Mouse (Mus musculus) kidney, embryonic 15.5 days (tissue): ENCODE data around the gene Iqsec1. TPM values are rescaled to one million over a fixed set of nuclear protein-coding genes. Genes with fewer than 3 reads are reported as not detected.

Source experiments
- ATAC-seq: fragments of 200-750 bp; cut with Nextera tagmentation; replicated peaks from 2 replicates; pipeline ENCODE4 v1.8.0; 2017; ENCODE audit warnings: moderate TSS enrichment; ENCODE audit not compliant: low FRiP score
- H3K27ac ChIP-seq: fragments of 300-500 bp; sonication (generic); 2 replicates; pipeline ENCODE4 v1.5.1; 2015; ENCODE audit warnings: mild to moderate bottlenecking, inconsistent platforms
- H3K27me3 ChIP-seq: fragments of 300-500 bp; sonication (generic); 2 replicates; pipeline ENCODE4 v1.6.1; 2015; ENCODE audit warnings: inconsistent platforms
- H3K36me3 ChIP-seq: fragments of 300-500 bp; sonication (generic); 2 replicates; pipeline ENCODE4 v1.6.1; 2015; ENCODE audit warnings: inconsistent platforms
- H3K4me1 ChIP-seq: fragments of 300-500 bp; sonication (generic); 2 replicates; pipeline ENCODE4 v1.6.1; 2015; ENCODE audit warnings: inconsistent platforms
- H3K4me2 ChIP-seq: fragments of 300-500 bp; sonication (generic); 2 replicates; pipeline ENCODE4 v1.6.1; 2015; ENCODE audit warnings: moderate library complexity, mild to moderate bottlenecking, inconsistent platforms
- H3K4me3 ChIP-seq: fragments of 300-500 bp; sonication (generic); replicated peaks from 2 replicates; pipeline ENCODE4 v1.5.1; 2015; ENCODE audit warnings: mild to moderate bottlenecking, inconsistent platforms
- H3K9ac ChIP-seq: fragments of 300-500 bp; sonication (generic); 2 replicates; pipeline ENCODE4 v1.6.1; 2015; ENCODE audit warnings: mild to moderate bottlenecking, inconsistent platforms
- H3K9me3 ChIP-seq: fragments of 300-500 bp; sonication (generic); replicated peaks from 2 replicates; pipeline ENCODE4 v1.6.1; 2016; ENCODE audit warnings: inconsistent platforms
- WGBS: fragments of 180-500 bp; shearing (Covaris S2); methylation state at CpG from one replicate; pipeline ENCODE4 v1.1.7; 2015; ENCODE audit warnings: mixed read lengths; 5-methylcytosine and 5-hydroxymethylcytosine counted together
- polyA plus RNA-seq: library from polyadenylated mRNA; unstranded; fragments of >200 nt; fragmentation: Nextera tagmentation; extraction: Ambion mirVana; gene quantifications from 2 replicates; pipeline ENCODE4 v1.2.1, GENCODE M21; 2015

Iqsec1 gene
- polyA plus RNA-seq, 1 experiment from 2014 or later: 10.8 TPM

GRCm38 (mm10) chr6:91001566-91001965 lies 13.1 kb upstream of the Iqsec1 start:
- no peak overlapping the region for H3K9ac ChIP-seq
- H3K27me3 ChIP-seq: peaks cover 4% of the 10 kb centered on the region; the same call in 1 of the 2 replicates
- H3K4me1 ChIP-seq: peaks cover 9% of the 10 kb centered on the region
- no peak for ATAC-seq
- H3K27ac ChIP-seq: no peak overlapping the region
- WGBS: 46% methylated on average over 7 of the region's 7 CpGs
- no peaks in the 10 kb centered on the region for H3K36me3 ChIP-seq
- no peak overlapping the region for H3K4me3 ChIP-seq
- no peak overlapping the region; the same call in 1 of the 2 replicates for H3K4me2 ChIP-seq
- no peaks in the 10 kb centered on the region for H3K9me3 ChIP-seq

GRCm38 (mm10) chr6:91000819-91001525 lies 12.5 kb upstream of the Iqsec1 start:
- no peak overlapping the region for H3K9ac ChIP-seq
- no peaks in the 10 kb centered on the region for H3K9me3 ChIP-seq
- WGBS: 9% methylated on average over 15 of the region's 15 CpGs
- ATAC-seq: no peak
- no peak overlapping the region for H3K27ac ChIP-seq
- H3K36me3 ChIP-seq: no peaks in the 10 kb centered on the region
- peak overlapping the region; percentile 9; the same call in 1 of the 2 replicates for H3K4me3 ChIP-seq
- H3K4me2 ChIP-seq: peak overlapping the region; percentile 38
- H3K4me1 ChIP-seq: peaks cover 9% of the 10 kb centered on the region
- peaks cover 4% of the 10 kb centered on the region; the same call in 1 of the 2 replicates for H3K27me3 ChIP-seq

GRCm38 (mm10) chr6:90999176-90999575 lies 10.7 kb upstream of the Iqsec1 start:
- H3K4me2 ChIP-seq: no peak overlapping the region
- no peak overlapping the region for H3K9ac ChIP-seq
- no peak overlapping the region for H3K27ac ChIP-seq
- no peak overlapping the region for H3K4me3 ChIP-seq
- H3K4me1 ChIP-seq: peaks cover 9% of the 10 kb centered on the region
- peaks cover 4% of the 10 kb centered on the region; the same call in 1 of the 2 replicates for H3K27me3 ChIP-seq
- no peaks in the 10 kb centered on the region for H3K9me3 ChIP-seq
- 89% methylated on average over 4 of the region's 4 CpGs for WGBS
- no peaks in the 10 kb centered on the region for H3K36me3 ChIP-seq
- no peak for ATAC-seq

- ATAC-seq: no peak
- peaks cover 4% of the 10 kb centered on the region; the same call in 1 of the 2 replicates for H3K27me3 ChIP-seq
- H3K36me3 ChIP-seq: no peaks in the 10 kb centered on the region
- peaks cover 9% of the 10 kb centered on the region for H3K4me1 ChIP-seq
- no peak overlapping the region for H3K4me2 ChIP-seq
- H3K27ac ChIP-seq: no peak overlapping the region
- H3K9ac ChIP-seq: no peak overlapping the region
- H3K4me3 ChIP-seq: no peak overlapping the region
- 87% methylated on average over 3 of the region's 3 CpGs for WGBS
- no peaks in the 10 kb centered on the region for H3K9me3 ChIP-seq
Measured at GRCm38 (mm10) chr6:90997025-90997424, 8.5 kb upstream of the Iqsec1 start.

GRCm38 (mm10) chr6:90996181-90996580 lies 7.7 kb upstream of the Iqsec1 start:
- no peak overlapping the region for H3K9ac ChIP-seq
- WGBS: 91% methylated on average over 2 of the region's 2 CpGs
- H3K4me2 ChIP-seq: no peak overlapping the region
- H3K27ac ChIP-seq: no peak overlapping the region
- no peaks in the 10 kb centered on the region for H3K36me3 ChIP-seq
- peaks cover 4% of the 10 kb centered on the region; the same call in 1 of the 2 replicates for H3K27me3 ChIP-seq
- peaks cover 7% of the 10 kb centered on the region for H3K4me1 ChIP-seq
- no peak overlapping the region for H3K4me3 ChIP-seq
- no peak for ATAC-seq
- no peaks in the 10 kb centered on the region for H3K9me3 ChIP-seq

- H3K9ac ChIP-seq: peak overlapping the region; percentile 72
- no peaks in the 10 kb centered on the region for H3K36me3 ChIP-seq
- H3K9me3 ChIP-seq: peaks cover 3% of the 10 kb centered on the region; the same call in 1 of the 2 replicates
- H3K4me1 ChIP-seq: peaks cover 26% of the 10 kb centered on the region
- peak; percentile 26 for ATAC-seq
- peak overlapping the region; percentile 77 for H3K4me3 ChIP-seq
- under 1% methylated on average over 55 of the region's 59 CpGs for whole genome bisulfite sequencing
- peaks cover 18% of the 10 kb centered on the region for H3K27me3 ChIP-seq
- peak overlapping the region; percentile 100 for H3K4me2 ChIP-seq
- H3K27ac ChIP-seq: peak overlapping the region; percentile 78
Measured at GRCm38 (mm10) chr6:90988299-90988625, 223 bp downstream of the Iqsec1 start.

GRCm38 (mm10) chr6:90987561-90988298 lies 755 bp downstream of the Iqsec1 start:
- under 1% methylated on average over 75 of the region's 76 CpGs for WGBS
- H3K9me3 ChIP-seq: peaks cover 3% of the 10 kb centered on the region; the same call in 1 of the 2 replicates
- peak overlapping the region; percentile 78 for H3K27ac ChIP-seq
- H3K9ac ChIP-seq: peak overlapping the region; percentile 72
- peaks cover 18% of the 10 kb centered on the region for H3K27me3 ChIP-seq
- H3K4me3 ChIP-seq: peak overlapping the region; percentile 77
- peaks cover 26% of the 10 kb centered on the region for H3K4me1 ChIP-seq
- no peaks in the 10 kb centered on the region for H3K36me3 ChIP-seq
- H3K4me2 ChIP-seq: peak overlapping the region; percentile 100
- peak; percentile 2; the same call in 1 of the 2 replicates for ATAC-seq

GRCm38 (mm10) chr6:90984101-90984500 lies 4.4 kb downstream of the Iqsec1 start:
- H3K9me3 ChIP-seq: no peaks in the 10 kb centered on the region
- no peaks in the 10 kb centered on the region for H3K36me3 ChIP-seq
- no peak overlapping the region for H3K4me2 ChIP-seq
- H3K9ac ChIP-seq: no peak overlapping the region
- ATAC-seq: no peak
- H3K4me3 ChIP-seq: no peak overlapping the region
- H3K27ac ChIP-seq: no peak overlapping the region
- 29% methylated on average over 3 of the region's 3 CpGs for WGBS
- H3K4me1 ChIP-seq: peaks cover 24% of the 10 kb centered on the region
- H3K27me3 ChIP-seq: peaks cover 18% of the 10 kb centered on the region

- 83% methylated on average over 2 of the region's 2 CpGs for WGBS
Measured at GRCm38 (mm10) chr6:90974279-90974678, 14.2 kb downstream of the Iqsec1 start.

GRCm38 (mm10) chr6:90969341-90969871 lies 19.1 kb downstream of the Iqsec1 start:
- Histone ChIP-seq H3K4me1 (peaks cover 12% of the 10 kb centered on the region; the same call in 1 of the 2 replicates), H3K27ac (peak overlapping the region; percentile 20), H3K4me3 (no peak overlapping the region), H3K9ac (no peak overlapping the region), H3K36me3 (no peaks in the 10 kb centered on the region), H3K27me3 (no peaks in the 10 kb centered on the region), H3K4me2 (no peak overlapping the region), H3K9me3 (no peaks in the 10 kb centered on the region)
- ATAC-seq: no peak
- 24% methylated on average over 2 of the region's 2 CpGs for WGBS

More at GRCm38 (mm10) chr6:90974279-90974678, 14.2 kb downstream of the Iqsec1 start:
- H3K4me3 ChIP-seq: no peak overlapping the region
- peaks cover 7% of the 10 kb centered on the region; the same call in 1 of the 2 replicates for H3K4me1 ChIP-seq
- no peaks in the 10 kb centered on the region for H3K27me3 ChIP-seq
- H3K36me3 ChIP-seq: no peaks in the 10 kb centered on the region
- no peak for ATAC-seq
- no peaks in the 10 kb centered on the region for H3K9me3 ChIP-seq
- no peak overlapping the region for H3K27ac ChIP-seq
- H3K9ac ChIP-seq: no peak overlapping the region
- H3K4me2 ChIP-seq: no peak overlapping the region

- no peak for ATAC-seq
- no peaks in the 10 kb centered on the region for H3K36me3 ChIP-seq
- H3K4me3 ChIP-seq: no peak overlapping the region
- no peaks in the 10 kb centered on the region for H3K9me3 ChIP-seq
- no peak overlapping the region for H3K9ac ChIP-seq
- H3K4me2 ChIP-seq: no peak overlapping the region
- H3K4me1 ChIP-seq: no peaks in the 10 kb centered on the region
- H3K27ac ChIP-seq: no peak overlapping the region
- no peaks in the 10 kb centered on the region for H3K27me3 ChIP-seq
- 63% methylated on average over 4 of the region's 4 CpGs for WGBS
Measured at GRCm38 (mm10) chr6:90953349-90953748, 35.1 kb downstream of the Iqsec1 start.

GRCm38 (mm10) chr6:90950936-90951335 lies 37.5 kb downstream of the Iqsec1 start:
- Histone ChIP-seq H3K4me3 (no peak overlapping the region), H3K4me2 (no peak overlapping the region), H3K27me3 (no peaks in the 10 kb centered on the region), H3K27ac (no peak overlapping the region), H3K36me3 (no peaks in the 10 kb centered on the region), H3K9me3 (no peaks in the 10 kb centered on the region), H3K9ac (no peak overlapping the region), H3K4me1 (0 out of 2 replicates have a peak, but pooled peaks cover 2% of the 10 kb centered on the region)
- WGBS: 65% methylated on average over 2 of the region's 2 CpGs
- ATAC-seq: no peak
